Mouse (Mus musculus) kidney, adult 2 months (tissue): ENCODE measurements around the gene Ctnnd1. TPM values are rescaled to one million over a fixed set of nuclear protein-coding genes. Genes with fewer than 3 reads are reported as not detected.

ENCODE experiments used
- DNase-seq: peaks from one replicate; pipeline ENCODE4 v3.0.0; 2021
- H3K27ac ChIP-seq: fragments of 200-500 bp; 2 replicates; pipeline ENCODE4 v1.5.1; 2012; ENCODE audit warnings: low read depth, low read length, control low read depth, inconsistent platforms; ENCODE audit not compliant: insufficient read depth
- H3K27me3 ChIP-seq: fragments of 200-500 bp; replicated peaks from 2 replicates; pipeline ENCODE4 v1.6.1; 2012; ENCODE audit warnings: mild to moderate bottlenecking, moderate library complexity, low read length, inconsistent platforms; ENCODE audit not compliant: control insufficient read depth, insufficient read depth
- H3K36me3 ChIP-seq: fragments of 200-500 bp; 2 replicates; pipeline ENCODE4 v1.6.1; 2012; ENCODE audit warnings: mild to moderate bottlenecking, moderate library complexity, low read length, inconsistent platforms; ENCODE audit not compliant: control insufficient read depth, insufficient read depth
- H3K4me1 ChIP-seq: fragments of 200-500 bp; 2 replicates; pipeline ENCODE4 v1.6.1; 2011; ENCODE audit warnings: low read length; ENCODE audit not compliant: control insufficient read depth, insufficient read depth
- H3K4me3 ChIP-seq: fragments of 200-500 bp; 2 replicates; pipeline ENCODE4 v1.5.1; 2011; ENCODE audit warnings: mild to moderate bottlenecking, low read depth, low read length, control low read depth; ENCODE audit not compliant: insufficient read depth
- CTCF ChIP-seq: fragments of 200-500 bp; conservative IDR thresholded peaks from 2 replicates; pipeline ENCODE4 v1.5.1; 2011; ENCODE audit warnings: low read depth, mild to moderate bottlenecking, control low read depth, low read length, moderate library complexity, mixed read lengths; ENCODE audit not compliant: insufficient read depth, insufficient read length
- POLR2A ChIP-seq: fragments of 200-500 bp; IDR thresholded peaks from one replicate; pipeline ENCODE4 v1.6.1; 2011; ENCODE audit warnings: low read depth, low read length, control low read depth
- WGBS: fragments of 180-500 bp; shearing (Covaris S2); methylation state at CpG from one replicate; pipeline ENCODE4 v1.1.7; 2018; 5-methylcytosine and 5-hydroxymethylcytosine counted together
- polyA plus RNA-seq: library from polyadenylated mRNA; depleted of rRNA; stranded (reverse); fragments of >200 nt; gene quantifications from 2 replicates; pipeline ENCODE4 v1.2.3, GENCODE M21; 2012

The Ctnnd1 gene
- polyA plus RNA-seq, 1 experiment = 58.7 TPM

GRCm38 (mm10) chr2:84599270-84599888 lies 51.2 kb downstream of the Ctnnd1 start:
- WGBS = 83% methylated on average over 6 of the region's 6 CpGs
- H3K4me3 ChIP-seq = no peak overlapping the region
- no peak overlapping the region for H3K27ac ChIP-seq
- no peak for TF ChIP-seq POLR2A
- no peak for TF ChIP-seq CTCF
- H3K27me3 ChIP-seq = no peaks in the 10 kb centered on the region
- peaks cover 7% of the 10 kb centered on the region for H3K36me3 ChIP-seq
- no peaks in the 10 kb centered on the region for H3K4me1 ChIP-seq
- DNase-seq = no peak

DNA sequence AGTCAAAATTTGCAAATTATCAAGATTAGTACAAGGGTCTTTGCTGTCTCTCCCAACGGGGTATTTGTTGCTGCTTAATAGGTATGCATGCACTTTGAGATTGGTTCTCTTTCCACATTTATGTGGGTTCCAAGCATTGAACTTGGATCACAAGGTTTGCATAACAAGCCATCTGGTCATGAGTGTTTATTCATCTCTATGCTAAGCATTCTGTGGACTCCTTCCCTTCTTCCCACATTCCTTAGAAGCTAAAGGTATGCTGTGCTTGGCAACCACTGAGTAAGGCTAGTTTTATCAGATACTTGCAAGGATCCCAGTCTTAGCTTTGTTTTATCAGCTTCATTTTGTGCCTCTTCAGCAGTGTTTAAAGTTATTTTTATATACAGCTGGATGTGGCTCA lies 53.4 kb downstream of the Ctnnd1 start:
- Histone ChIP-seq H3K4me3 (no peak overlapping the region), H3K27me3 (no peaks in the 10 kb centered on the region), H3K36me3 (peaks cover 5% of the 10 kb centered on the region; the same call in 1 of the 2 replicates), H3K27ac (no peak overlapping the region), H3K4me1 (no peaks in the 10 kb centered on the region)
- no peak for DNase-seq
- TF ChIP-seq POLR2A = no peak
- TF ChIP-seq CTCF = no peak
- 89% methylated on average over 1 of the region's 1 CpGs for WGBS

DNA sequence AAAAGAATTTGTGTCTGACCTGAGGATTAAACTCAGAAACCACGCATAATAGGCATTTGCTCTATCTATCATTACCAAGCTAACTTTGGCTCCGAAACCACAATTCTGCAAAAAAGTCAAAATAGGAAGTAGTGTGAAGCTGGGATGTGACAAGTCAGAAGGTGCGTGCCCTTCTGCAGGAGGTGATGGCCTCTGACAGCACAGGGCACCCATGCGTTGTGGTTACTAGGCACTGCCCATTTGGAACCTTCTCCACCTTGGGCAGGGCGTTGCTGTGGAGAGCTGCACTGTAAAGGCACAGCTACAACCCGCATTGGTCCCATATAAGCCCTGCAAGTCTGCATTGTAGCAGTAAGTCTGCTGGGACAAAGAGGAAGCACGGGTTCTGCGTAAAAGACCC lies 57.8 kb downstream of the Ctnnd1 start:
- Histone ChIP-seq H3K4me1 (no peaks in the 10 kb centered on the region), H3K36me3 (peaks cover 1% of the 10 kb centered on the region; the same call in 1 of the 2 replicates), H3K27ac (no peak overlapping the region), H3K27me3 (no peaks in the 10 kb centered on the region), H3K4me3 (no peak overlapping the region)
- TF ChIP-seq CTCF (no peak), POLR2A (no peak)
- 91% methylated on average over 8 of the region's 8 CpGs for WGBS
- DNase-seq = no peak

DNA sequence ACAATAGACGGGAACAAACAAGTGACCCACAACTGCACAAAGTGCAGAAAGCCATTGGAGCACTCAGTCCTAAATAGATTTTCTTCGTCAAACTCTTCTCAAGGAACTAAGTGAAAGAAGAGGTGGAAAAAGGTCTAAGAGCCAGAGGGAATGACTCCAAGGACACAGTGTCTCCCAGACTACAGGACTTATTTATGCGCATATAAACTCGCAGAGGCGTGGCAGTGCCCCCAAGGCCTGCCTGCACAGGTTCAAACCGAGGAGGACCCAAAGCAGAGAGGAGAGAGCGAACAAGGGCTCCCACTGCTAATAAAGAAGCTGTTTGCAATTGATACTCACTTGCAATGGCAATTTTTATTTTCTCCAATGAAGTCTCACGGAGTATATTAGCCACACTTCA lies 64.9 kb downstream of the Ctnnd1 start:
- Histone ChIP-seq H3K36me3 (no peaks in the 10 kb centered on the region), H3K27me3 (no peaks in the 10 kb centered on the region), H3K4me1 (no peaks in the 10 kb centered on the region), H3K27ac (no peak overlapping the region), H3K4me3 (no peak overlapping the region)
- WGBS = 74% methylated on average over 8 of the region's 8 CpGs
- DNase-seq = no peak
- TF ChIP-seq CTCF (no peak), POLR2A (no peak)

GRCm38 (mm10) chr2:84582286-84582685 lies 68.3 kb downstream of the Ctnnd1 start:
- Histone ChIP-seq H3K27ac (no peak overlapping the region), H3K4me1 (no peaks in the 10 kb centered on the region), H3K36me3 (no peaks in the 10 kb centered on the region), H3K27me3 (no peaks in the 10 kb centered on the region), H3K4me3 (no peak overlapping the region)
- no peak for DNase-seq
- WGBS = 86% methylated on average over 5 of the region's 5 CpGs
- TF ChIP-seq CTCF (no peak), POLR2A (no peak)

GRCm38 (mm10) chr2:84581208-84581607 lies 69.4 kb downstream of the Ctnnd1 start:
- H3K4me1 ChIP-seq = no peaks in the 10 kb centered on the region
- no peak overlapping the region for H3K27ac ChIP-seq
- H3K4me3 ChIP-seq = no peak overlapping the region
- DNase-seq = no peak
- no peaks in the 10 kb centered on the region for H3K27me3 ChIP-seq
- 90% methylated on average over 2 of the region's 3 CpGs for WGBS
- H3K36me3 ChIP-seq = no peaks in the 10 kb centered on the region
- TF ChIP-seq POLR2A = no peak
- peak; percentile 38 for TF ChIP-seq CTCF

DNA sequence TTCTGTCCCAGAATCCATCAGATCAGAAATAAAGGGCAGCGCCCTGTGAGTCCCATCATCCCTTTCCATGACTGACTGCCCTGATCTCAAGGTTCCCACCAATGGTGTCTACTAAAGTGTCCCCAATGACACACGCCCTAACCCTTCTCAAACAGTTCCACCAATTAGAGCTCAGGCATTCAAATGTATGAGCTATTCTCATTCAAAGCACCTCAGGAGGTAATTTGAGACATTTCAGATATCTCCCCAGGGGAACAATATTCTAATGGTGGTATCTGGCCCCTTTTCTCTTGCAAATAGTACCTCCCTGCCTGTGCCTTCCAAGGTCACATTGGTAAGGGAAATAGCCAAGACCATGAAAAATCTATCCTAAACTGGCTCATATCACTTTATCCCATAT lies 71.3 kb downstream of the Ctnnd1 start:
- Histone ChIP-seq H3K36me3 (no peaks in the 10 kb centered on the region), H3K4me3 (no peak overlapping the region), H3K27me3 (no peaks in the 10 kb centered on the region), H3K27ac (no peak overlapping the region), H3K4me1 (no peaks in the 10 kb centered on the region)
- WGBS = 97% methylated on average over 2 of the region's 2 CpGs
- no peak for TF ChIP-seq CTCF
- TF ChIP-seq POLR2A = no peak
- DNase-seq = no peak
